Mouse (Mus musculus): ENCODE results near the gene Hnf4a.

Gene Hnf4a

DNA sequence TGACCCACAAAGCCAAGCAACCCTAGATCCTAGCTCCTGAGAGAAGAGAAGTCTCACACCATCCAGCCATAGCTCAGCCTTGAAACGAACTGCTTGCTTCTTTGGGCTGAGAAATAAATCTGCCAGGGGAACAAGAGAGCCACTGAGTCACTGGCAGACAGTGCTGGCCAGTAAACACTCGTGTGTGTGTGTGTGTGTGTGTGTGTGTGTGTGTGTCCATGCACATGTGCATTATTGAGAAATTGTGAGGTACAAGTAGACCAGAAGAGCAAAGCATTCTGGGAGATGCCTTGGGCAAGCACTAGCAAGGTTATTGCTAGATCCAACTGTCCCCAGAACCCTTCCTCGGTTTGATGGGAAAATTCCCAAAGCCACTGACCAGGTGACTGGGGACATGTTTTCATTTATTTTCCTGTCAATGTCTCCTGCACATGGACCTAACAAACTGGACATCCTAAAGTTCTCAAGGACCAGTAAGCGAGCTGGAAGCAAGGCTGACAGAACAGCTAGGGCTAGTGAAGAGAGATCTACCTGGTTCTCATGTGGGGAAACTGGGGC, 47.9 kb downstream of the Hnf4a start:
- DNase-seq = no peak

- DNase-seq = no peak
Observed at GRCm38 (mm10) chr2:163554996-163555395, 48.4 kb downstream of the Hnf4a start.

DNA sequence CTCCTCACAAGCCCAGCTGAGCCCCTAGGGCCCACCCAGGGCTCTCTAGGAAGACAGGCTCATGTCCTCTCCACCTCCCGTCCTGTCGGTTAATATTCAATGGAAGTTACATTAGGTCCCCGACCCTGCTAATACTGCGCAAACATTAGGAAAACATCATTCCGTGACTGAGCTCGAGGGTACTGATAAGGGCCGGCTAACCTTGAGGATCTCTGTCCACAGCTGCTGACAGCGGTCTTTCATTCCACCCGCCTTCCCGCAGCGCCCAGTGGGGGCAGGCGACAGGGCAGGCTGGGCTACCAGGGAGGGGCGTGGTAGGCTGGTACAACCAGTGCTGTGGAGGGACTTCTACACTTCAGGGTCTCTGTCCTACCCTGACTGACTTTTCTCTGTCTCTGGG, 48.8 kb downstream of the Hnf4a start:
- DNase-seq = no peak

DNA sequence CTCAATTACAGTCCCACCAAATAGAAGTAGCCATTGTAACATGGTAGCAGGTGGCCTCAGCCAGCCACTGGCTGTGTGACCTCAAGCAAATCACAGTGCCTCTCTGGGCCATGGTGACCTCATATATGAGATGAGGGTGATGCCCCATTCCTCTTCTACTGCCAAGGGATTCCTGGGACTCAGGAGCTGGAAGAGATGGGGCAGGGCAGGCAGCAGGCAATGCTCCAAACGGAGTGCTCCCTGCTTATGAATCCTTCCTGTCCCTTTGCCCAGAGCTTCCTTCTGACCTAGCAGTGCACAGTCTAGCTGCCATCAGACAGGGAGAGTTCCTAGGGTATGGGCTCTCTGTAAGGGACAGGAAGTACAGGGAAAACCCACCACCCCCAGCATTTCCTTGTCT, 51.9 kb downstream of the Hnf4a start:
- DNase-seq = no peak

GRCm38 (mm10) chr2:163559236-163559635, 52.6 kb downstream of the Hnf4a start:
- DNase-seq = no peak

- DNase-seq = no peak
Observed at GRCm38 (mm10) chr2:163560247-163560646, 53.6 kb downstream of the Hnf4a start.

DNA sequence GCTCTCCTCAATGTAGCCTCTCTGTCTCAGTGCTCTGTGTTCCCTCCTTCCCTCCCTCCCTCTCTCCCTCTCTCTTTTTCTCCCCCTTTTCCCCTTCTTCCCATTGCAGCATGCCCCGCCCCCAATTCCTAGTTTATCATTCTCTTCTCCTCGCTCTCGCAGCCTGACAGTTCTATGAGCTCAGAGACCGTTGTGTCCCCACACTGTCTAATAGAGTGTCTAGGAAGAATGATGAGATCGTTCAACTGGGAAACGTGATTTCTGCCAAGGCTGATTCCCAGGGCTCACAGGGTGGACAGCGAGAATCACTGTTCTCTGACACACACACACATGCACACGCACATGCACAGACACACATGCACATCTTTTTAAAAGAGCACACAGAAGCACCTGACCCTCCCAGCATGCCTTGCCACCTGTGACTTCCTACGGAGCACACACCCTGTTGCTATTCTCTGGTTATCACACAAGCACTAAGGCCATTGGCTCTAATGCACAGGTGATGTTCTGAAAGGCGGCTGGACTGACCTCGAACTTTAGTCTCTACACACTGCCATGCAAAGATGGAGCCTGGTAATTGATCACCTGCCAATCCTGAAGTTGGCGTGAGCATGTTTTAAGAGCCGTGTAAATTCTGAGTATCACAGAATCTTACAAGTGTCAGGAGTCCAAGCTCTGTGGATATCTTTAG, 54.8 kb downstream of the Hnf4a start:
- no peak for DNase-seq

DNA sequence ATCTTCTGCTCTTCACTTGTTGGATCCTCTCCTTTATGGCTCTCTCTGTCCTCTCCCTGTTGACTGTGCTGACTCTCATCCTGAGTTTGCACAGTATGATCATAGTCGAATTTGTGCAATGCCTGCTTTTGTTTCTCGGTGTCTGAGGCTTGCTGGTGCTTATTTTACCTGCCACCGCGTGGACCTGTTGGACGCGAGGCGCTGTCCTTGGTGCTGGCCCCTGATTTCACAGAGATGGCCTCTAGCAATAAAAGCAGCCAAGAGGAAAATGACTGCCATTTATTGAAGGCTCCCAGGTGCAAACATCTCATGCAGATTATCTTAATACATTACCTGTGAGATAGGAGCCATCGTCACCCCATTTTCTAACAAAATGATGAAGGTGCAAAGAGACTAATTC, 58.0 kb downstream of the Hnf4a start:
- DNase-seq = no peak

GRCm38 (mm10) chr2:163574321-163574720, 67.7 kb downstream of the Hnf4a start:
- DNase-seq = no peak

DNA sequence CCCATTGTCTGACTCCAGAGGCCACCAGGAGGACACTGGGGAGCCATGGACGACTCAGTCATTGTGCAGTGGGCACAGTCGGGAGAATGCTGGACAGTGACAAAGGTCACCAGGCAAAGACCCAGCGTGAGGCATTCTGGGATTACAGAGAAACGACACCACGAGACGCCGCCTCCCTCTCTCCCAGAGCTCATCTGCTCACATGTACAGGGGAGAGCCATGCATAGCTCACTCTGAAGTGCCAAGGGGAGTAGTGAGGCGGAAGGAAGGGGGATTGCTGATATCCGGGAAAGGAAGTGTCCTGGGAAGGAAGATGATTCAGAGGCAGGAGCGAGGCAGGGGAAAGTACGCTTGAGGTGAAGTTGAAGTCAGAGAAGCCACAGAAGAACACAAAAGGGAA, 68.6 kb downstream of the Hnf4a start:
- no peak for DNase-seq

GRCm38 (mm10) chr2:163577986-163578385, 71.4 kb downstream of the Hnf4a start:
- DNase-seq = no peak

DNA sequence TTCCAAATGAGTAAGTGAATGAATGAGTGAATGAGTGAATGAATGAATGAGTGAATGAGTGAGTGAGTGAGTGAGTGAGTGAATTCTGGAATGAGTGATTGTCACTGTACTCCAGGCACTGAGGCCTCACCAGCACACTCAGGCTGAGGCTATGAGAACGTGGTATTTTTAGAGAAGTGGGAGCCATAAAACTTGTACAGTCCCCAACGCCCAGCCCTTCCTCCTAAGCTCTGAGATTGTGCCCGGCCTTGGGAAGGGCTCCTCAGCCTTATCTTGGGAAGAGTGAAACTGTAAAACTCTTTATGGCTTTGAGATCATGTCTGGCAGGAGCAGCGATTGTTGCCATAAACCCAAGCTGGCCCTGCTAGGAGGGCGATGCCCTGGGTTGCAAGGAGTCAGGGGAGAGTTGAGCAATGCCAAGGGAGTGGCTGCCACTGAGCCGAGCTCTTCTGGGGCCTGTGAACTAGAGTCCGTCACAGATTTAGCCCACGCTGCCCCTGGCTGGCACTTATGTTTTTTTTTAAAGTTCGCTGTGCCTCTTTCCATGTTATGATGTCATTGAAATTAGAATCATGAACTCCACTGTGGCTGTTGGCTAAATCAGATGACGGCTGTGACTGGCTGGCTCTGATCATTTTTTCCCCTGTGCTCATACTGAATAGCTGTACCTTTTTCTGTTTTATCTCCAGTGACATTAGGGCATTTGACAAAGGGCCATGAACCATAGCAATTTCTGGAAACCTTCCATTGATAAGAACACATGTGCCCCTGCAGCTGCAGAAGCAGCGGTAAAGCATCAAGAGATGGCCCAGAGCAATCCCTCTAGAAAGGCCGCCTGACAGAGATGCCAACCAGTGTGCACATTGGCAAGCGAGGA, 73.7 kb downstream of the Hnf4a start:
- no peak for DNase-seq

GRCm38 (mm10) chr2:163583226-163584087, 76.8 kb downstream of the Hnf4a start:
- peak; percentile 28 to 29 for DNase-seq

- no peak for DNase-seq
Observed at GRCm38 (mm10) chr2:163584088-163584426, 77.4 kb downstream of the Hnf4a start.

GRCm38 (mm10) chr2:163586384-163587261, 80.0 kb downstream of the Hnf4a start:
- DNase-seq = no peak

DNA sequence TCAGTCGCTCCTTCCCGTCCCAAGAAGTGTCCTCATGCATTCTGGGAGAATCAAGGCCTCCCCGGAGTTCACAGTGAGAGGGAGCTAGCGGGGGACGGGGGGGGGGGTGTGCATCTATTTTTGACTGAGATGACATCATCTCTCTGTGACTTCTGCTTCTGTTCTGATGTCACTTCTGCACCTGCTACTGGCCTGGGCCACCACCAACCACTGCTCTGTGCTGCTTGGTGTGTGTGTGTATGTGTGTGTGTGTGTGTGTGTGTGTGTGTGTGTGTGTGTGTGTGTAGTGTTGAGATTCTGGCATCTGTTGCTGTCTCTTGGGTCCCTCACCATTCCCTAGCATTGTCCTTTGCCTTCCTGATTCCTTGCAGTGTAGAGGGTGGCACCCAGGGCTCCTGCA, 80.9 kb downstream of the Hnf4a start:
- DNase-seq = no peak

- no peak for DNase-seq
Observed at GRCm38 (mm10) chr2:163590211-163590610, 83.6 kb downstream of the Hnf4a start.

DNA sequence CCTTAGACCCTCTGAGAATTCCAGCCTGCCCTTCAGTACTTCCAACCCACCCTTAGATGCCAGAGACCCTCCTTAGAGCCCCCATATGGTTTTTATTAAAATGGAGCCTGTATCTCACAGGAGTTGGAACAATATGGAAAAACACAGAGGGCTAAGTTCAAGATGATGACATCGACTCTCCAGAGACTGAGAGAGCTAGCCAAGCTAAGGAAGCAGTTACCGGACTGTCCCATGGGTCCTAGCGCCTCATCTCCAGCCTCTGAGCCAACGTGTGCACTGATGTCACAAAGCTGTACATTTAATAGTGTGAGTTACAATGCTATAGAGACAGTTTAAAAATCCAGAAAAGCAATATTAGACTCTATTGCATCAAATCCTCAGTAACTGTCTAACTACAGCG, 84.4 kb downstream of the Hnf4a start:
- DNase-seq = no peak

DNA sequence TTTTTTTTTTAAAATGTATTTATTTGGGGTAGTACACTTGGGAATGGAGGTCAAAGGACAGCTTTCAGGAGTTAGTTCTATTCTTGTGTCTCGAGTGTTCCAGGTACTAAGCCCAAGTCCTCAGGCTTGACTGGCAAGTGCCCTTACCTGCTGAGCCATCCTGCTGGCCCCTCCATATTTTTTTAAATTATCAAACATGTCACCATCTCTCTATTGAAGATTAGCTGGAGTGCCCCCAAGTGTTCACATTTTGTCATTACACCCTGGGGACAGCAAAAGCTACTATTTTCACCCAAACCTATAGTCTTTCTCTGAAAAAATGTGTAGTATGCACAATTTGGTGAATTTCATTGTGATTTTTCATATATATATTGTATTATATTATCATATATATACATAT, 85.5 kb downstream of the Hnf4a start:
- DNase-seq = no peak

DNA sequence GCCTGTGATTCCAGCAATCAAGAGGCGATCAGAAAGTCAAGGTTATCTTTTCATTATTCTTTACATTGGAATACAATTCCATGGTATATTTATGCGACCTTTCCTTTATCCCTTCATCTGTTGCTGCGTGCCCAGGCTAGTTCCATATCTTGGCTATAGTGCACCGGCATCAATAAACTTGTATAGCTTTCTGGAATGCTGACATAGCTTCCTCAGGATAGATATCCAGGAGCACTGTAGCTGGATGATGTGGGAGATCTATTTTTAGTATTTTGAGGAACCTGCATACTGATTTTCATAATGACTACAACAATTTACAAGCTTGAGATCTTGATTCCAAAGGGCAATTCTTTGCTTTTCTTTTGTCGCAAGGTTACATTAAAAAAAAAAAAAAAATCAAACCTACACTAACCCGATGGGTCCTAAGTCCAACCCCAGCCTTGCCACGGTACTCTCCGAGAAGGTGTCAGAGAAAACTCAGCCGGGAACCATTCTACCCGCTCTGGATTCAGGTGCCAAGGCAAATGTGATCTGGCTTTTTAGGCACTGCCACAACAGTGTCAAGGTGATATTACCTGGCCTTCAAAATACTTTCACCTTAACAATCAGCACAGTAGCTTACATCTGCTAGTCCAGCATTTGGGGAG, 87.2 kb downstream of the Hnf4a start:
- no peak for DNase-seq

GRCm38 (mm10) chr2:163595119-163595518, 88.5 kb downstream of the Hnf4a start:
- no peak for DNase-seq
